Mouse (Mus musculus) cerebellum, adult 8-10 months (tissue): ENCODE data around the gene Sik3.
"Not testable (repeated sequence)": the region's sequence is repeated elsewhere in the genome, so short reads cannot be mapped to it uniquely, and the experiment has no call there.

ENCODE experiments used
- DNase-seq: peaks from one replicate; pipeline ENCODE4 v3.0.0; 2022

The Sik3 gene

DNA sequence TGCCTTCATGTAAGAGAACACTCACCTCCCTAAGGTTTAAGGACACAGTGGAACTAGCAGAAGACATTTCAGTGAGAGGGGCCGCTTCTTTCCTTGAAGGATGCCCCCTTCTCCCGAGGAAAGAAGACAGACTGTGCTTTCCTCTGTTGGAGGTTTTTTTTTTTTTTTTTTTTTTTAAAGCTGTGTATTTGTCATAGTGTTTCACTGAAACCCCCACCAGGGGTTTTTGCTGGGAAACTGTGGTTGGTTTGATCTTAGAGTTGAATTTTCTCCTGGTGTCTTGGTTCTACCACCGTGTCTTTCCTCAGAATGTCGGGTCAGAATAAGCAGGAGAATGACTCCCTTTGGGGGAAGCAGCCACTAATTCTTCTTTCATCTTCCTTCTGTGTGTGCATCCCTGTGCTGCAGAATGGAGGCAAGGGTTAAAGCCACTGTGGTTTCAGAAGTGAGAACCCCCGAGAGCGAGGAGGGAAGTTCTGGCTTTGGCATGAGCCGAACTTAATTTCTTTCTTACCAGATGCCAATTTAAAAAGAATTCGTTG, 106.3 kb downstream of the Sik3 start:
- DNase-seq: no peak

DNA sequence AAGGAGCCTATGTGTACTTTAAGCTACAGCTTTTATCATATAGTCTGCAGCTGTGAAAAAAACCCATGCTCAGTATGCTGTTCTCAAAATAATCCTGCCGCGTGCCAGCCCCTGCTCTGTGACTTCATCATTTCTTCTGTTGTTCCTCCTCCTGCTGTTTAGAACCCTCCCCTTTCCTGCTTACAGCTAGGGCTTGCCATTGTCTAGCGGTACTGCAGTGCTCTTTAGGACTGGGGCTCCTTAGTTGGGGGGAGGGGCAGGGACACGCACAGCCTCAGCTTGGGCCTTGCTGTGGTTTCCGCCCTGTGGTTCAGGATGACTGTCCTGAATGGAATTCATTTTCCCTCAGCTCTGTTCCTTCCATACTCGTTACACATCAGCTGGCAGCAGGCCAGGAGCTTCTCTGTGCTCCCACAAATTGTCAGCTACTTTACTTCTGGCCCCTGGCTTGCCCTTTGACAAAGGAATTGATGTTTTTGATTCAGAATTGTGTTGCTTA, 107.4 kb downstream of the Sik3 start:
- DNase-seq: peak; percentile 56

DNA sequence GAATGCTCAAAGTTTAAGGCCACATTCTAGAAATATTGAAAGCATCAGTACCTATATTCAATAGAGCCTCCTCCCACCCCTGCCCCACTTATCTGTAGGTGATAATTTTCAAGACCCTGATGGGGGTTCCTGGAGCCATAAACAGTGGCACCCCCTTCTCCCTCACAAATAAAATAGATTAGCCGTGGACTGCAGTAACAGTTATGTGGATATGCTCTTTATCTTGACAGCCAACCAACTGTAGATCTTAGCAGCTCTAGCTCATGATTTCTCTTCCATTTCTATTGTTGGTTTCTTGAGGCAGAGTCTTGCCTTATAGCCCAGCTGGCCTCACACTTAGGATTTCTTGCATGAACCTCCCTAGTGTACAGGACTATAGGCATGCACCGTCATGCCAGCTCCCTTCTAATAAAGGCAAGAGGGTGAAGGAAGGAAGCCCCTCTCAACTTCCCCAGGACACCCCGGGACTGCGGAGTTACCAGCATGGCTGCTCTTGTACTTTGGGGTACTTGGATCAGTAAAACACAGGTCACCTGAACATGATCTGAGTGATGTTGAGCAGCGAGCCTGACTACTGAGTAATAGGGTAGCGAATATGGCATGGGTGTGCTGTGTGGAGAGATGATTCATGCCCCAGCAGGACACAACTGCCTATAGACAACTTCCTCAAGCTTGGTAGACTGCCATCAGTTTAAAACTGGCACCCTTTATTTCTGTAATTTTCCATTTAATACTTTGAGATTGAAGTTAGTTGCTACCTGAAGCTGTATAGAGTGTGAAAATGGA, 108.0 kb downstream of the Sik3 start:
- no peak for DNase-seq

DNA sequence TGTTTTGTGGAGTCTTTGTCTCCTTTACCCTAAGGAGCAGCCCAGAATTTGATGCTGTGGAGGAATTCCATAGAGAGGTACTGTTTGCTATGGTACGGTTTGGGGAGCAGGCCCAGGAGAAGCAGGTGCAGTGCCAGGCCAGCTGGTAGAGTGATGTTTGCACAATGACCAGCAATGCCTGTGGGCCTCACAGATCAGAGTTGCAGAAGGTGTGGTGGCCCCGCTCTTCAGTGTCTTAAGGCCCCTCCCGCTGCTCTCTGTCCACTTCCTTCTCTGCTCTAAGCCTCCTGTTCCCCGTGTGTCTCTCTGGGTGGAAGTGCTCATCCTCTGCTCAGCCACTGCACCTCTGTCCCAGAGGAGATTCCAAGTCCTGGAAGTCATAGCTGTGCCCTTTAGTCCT, 108.9 kb downstream of the Sik3 start:
- DNase-seq: no peak

DNA sequence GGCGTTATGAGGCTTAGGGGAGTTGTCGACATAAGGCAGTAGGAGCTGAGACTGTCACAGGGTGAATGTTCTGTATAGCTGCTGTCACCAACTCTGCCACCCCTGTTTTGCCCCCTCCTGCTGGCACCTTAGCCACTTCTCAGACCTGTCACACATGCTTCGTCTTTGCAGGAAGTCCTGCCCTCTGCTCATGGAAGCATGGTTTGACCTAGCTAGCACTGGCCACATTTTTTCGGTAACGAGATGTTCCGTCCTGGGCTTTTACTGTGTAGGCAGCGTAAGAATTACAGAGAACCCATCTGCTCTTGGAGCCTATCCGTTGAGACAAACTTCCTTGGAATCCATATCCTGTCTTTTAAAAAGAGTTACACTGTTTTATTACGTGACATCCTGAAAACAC, 110.1 kb downstream of the Sik3 start:
- no peak for DNase-seq

DNA sequence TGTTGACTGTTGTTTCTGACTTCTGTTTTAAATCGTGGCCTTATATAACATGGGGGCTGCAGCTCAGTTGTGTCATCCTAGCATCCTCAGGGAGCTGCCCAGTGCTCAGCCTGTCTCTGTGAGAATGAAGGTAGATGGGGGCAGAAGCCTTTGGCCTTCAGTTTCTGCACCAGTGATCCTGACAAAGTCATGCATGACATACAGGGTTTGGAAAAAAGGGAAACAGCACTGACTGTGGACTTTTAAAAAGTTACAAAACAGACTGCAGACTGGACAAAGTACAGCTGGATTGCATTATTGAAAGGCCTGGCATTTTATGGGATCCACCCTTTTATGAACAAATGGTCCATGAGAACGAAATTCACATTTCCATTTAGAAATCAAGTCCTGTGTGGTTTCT, 113.7 kb downstream of the Sik3 start:
- no peak for DNase-seq

DNA sequence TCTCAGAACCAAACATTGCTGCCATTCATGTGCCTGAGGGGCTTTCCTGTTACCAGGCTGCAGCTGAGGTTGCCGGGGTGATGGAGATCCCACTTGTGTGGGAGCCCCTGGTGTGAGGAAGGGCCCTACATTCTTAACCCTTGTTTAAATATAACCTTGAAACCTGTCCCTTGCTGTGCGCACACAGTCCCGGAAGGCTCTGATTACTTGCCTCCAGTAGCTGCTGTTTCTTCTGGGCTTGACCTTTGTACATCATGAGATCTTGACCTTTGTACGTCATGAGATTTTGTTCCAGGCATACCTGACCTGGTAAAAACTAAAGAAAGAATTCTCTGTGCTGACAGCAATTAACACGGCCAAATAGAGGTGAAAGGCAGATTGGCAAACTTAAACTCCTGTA, 114.7 kb downstream of the Sik3 start:
- DNase-seq: no peak

DNA sequence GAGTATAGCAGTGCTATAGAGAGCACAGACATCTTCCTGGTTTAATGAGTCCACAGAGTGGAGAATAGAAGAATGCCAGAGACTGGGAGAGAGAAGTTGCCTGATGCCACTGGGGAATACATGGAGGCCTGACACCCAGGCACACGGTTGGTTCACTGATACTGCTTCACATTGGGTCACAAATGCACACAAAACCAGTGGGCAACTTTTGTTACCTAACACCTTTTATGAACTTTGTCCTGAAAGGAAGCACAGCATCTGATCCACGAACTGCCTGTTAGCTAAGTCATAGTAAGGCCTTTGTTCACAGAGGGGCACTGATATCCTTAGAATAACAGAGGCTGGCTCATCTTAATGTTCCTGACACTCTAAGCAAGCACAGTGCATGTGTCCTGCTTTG, 116.6 kb downstream of the Sik3 start:
- DNase-seq: no peak

DNA sequence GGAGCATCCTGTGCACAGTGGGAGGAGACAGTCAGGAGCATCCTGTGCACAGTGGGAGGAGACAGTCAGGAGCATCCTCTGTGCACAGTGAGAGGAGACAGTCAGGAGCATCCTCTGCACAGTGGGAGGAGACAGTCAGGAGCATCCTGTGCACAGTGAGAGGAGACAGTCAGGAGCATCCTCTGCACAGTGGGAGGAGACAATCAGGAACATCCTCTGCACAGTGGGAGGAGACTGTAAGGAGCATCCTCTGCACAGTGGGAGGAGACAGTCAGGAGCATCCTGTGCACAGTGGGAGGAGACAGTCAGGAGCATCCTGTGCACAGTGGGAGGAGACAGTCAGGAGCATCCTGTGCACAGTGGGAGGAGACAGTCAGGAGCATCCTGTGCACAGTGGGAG, 120.2 kb downstream of the Sik3 start:
- DNase-seq: not testable (repeated sequence)

DNA sequence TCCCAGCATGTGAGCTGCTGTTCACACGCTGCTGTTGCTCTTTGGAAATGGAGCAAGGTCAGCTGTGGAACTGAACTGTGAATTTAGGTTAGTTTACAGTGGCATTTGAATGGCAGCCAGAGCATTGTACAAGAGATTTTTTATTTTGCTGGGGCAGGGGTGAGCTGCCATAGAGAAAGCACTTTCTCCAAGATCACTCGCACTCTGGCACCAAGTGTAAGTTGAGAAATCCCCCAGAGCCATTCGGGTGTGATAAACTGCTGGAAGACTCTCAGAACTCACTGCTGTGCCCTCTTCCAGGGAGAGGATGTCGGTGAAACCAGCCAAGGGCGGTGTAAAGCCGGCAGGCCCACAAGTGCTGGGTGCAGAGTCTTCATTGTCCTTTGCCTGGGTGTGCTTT, 126.2 kb downstream of the Sik3 start:
- no peak for DNase-seq

DNA sequence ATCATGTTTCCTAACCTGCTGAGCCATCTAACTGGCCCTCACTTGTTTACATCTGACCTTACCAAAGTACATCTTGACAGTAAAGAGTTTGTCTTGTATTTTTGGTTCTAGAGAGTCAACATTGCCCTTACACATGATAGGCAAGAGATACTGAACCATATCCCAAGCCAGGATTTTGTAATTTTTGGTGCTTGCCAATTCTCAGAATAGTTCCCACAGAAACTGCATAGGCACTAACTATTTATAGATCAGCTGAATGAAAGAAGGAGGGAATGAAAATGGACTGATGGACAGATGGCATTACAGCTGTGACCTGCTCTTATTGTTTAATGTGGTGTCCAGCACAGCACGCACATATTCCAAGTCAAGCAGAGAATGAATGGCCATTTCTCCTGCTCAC, 128.2 kb downstream of the Sik3 start:
- no peak for DNase-seq

DNA sequence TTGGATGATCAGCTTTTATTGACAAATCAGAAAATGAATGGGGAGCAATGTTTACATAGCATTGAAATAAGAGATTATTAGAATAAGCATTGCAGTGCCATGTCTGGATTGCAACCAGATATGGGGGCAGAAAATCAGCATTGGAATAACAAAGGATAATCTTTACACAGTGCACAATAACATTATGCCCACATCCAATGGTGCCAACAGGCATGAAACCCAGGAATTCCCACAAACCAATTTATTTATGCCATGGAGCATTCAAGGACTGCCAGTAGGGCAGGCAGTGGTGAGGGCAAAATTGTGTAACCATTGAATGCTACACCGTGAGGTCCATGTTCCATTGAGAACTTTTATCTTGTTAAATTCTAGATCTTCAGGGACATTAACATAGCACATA, 129.4 kb downstream of the Sik3 start:
- no peak for DNase-seq

DNA sequence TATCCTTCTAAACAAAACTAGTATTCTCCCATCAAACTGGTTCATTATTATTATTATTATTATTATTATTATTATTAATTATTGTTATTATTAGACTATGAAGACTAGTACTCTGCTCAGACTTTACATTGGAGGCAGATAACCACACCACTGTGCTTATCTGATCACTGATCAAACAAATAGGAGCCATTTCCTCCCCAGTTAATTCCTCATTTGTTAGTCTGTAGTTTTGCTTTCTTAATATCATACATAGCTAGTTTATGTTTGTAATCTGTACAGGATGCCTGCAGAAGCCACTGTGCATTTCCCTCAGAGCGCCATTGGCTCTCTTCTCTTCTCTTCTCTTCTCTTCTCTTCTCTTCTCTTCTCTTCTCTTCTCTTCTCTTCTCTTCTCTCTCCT, 129.9 kb downstream of the Sik3 start:
- no peak for DNase-seq

DNA sequence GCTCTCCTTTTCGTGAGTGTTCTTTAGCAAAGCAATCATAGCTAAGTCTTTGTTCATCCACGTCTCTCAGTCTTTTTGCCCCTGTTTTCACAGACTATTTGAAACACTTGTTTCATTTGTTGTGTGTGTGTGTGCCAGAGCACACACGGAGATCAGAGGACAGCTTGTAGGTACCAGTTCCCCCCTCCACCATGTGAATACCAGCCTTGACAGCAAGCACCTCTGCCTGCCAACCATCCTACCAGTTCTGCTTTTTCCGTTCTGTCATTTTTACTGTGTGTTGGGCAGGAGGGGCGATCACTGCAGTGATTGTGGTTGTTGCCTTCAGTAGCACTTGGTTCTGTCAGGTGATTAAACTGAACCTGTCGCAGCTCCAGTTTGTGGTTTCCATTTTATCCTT, 132.4 kb downstream of the Sik3 start:
- DNase-seq: no peak

DNA sequence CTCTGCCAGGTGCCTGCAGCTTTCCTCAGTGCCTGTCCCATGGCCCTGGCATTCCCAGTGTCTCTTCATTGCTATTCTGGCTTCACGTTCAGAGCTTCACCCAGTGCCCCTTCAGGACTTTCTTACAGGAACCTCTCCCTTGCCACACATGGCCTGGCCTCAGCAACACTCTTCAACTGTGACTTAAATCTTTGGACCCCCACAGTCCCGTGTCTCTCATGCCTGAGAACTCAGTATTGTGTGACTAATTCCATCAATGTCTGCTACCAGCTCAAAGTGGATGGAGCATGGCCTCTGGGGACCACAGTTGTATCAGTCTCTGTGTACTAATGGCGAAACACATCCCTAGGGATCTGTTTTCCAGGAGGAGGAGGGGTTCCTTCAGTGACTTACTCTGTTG, 133.8 kb downstream of the Sik3 start:
- no peak for DNase-seq

DNA sequence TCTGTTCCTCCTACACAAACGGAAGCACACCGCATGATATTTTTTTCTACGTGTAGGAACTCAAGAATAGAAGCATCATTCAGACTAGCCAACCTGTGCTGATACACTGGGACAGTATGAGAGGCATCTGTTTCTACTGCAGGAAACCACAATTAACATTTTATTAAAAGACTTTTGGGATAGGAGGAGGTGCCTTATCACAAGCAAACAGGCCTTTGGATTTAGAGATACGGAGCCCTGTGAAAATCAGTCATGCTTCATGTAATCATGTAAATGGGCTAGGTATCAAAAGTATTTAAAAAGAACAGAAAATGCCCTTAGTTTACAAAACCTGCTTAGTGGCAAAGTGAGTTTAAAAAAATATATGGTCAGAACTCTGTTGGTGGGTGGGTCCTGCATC, 136.1 kb downstream of the Sik3 start:
- no peak for DNase-seq

DNA sequence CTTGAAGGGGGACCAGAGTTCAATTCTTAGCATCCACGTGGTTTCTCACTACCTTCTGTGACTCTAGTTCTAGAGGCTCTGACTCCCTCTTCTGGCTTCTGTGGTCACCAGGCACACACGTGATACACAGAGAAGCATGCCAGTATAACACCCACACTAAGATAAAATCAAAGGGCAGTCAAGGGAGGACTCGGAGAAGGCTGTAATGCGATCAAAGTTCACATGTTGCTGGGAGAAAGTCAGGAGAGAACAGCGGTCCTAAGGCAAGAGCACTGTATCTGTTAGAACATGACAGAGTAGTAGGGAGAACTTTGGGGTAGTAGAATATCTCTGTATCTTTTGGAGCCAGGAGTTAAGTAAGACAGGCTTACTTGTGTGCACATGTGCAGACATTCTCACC, 136.8 kb downstream of the Sik3 start:
- DNase-seq: no peak

DNA sequence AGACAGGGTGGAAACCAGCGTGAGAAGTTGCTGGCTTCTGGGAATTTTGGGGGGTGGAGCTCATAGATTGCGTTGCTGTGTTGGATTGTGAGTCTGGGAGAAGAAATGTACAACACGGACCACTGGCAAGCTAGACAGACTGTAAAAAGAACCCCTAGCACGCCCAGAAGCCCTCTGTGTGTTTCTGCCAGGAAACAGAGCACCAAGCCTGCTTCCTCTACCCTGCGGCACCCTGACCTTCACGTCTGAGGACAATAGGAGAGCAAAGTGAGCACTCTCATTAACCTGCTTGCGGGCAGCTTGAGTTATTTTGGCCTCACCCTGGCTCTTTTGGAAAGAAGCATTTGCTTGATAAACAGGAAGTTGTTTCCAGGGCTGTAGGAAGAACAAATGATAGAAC, 137.5 kb downstream of the Sik3 start:
- DNase-seq: no peak

DNA sequence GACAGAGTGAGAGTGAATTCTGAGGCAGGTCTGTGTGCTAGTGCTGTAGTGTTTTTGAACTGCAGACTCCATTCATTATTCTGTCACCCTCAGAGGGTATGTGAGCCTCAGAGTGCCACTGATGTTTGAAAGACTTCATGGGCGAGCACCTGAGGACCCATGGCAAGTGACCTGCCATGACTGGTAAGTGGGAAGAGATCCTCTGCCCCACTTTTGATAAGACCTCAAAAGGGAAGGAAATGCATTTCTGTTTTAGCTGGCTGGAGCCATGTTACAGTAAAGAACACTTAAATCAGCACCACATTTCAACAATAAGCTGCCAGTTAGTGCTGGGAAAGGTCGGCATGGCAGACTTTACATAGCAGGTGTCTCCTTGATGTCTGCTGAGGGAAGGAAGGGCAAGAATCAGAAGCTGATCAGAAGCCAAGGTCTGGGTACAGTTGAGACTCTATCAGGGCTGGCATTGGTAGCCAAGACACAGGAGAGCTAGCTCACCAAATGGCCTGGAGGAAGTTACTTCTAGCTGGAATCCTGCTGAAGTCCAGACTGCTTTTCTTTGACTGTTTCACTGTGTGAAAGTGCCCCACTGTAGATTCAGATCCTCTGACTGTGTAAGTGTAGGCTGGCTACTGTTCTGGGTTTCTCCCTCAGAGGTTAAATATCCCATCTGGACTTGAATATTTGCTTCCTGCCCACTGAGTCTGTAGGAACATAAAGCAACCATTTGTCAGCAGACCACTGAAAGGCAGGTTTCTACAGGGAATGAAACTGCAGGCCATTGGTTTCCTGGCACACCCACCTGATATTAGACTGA, 138.5 kb downstream of the Sik3 start:
- no peak for DNase-seq

DNA sequence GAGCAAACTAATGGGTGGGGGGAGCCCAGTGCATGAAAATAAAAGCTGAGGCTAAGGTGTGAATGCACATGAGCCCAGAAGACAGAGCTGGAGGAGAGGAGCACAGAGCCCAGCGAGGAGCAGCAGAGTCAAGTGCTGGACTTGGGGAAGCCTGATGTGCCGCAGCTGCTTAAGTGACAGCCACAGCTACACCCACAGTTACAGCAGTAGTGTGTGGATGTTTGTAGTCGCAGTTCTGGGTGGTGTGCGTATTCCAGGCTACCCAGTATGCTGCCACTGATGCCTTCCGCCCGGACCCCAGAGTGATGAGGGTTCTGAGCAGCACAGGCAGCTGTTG, 139.1 kb downstream of the Sik3 start:
- no peak for DNase-seq

DNA sequence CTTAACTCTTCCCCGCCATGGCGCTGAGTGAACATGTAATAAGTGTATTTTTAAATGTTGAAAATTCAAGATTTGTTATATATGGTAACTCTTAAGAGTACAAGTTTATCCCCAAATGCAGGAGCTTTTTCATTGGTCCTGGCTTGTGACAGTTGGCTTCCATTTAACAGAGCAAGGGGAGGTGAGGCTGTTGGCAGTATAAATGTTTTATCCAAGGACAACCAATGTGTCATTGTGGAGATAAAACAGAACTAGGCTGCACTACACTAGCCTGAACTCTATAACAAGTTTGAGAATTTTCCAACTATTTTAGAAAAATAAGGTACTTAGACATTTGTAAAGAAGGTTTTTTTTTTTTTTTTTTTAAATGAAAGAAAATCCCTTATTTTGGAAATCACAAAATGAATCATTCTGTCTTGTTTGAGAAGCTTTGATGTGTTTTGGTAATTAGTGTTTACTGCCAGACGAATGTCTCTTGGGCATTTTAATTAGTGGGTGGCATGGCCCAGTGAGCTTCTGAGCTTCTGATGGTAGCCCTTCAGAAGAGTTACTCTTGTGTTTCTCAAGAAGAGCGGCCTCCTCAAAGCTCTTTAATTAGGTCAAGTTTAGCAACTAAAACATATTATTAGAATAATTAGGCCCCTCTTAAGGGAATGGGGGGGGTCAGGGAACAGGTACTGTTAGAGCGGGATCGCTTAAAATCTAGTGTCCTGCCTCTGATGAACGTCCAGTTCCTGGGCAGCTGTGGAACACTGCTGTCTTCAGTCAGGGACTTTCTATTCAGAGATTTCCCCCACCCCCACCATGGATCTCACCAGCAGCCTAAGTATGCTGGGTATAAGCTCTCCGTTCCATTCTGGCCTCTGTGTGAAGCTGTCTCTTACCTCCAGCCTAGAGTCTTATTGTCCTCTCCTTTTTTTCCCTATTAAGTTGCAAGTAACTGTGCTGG, 139.7 kb downstream of the Sik3 start:
- no peak for DNase-seq

DNA sequence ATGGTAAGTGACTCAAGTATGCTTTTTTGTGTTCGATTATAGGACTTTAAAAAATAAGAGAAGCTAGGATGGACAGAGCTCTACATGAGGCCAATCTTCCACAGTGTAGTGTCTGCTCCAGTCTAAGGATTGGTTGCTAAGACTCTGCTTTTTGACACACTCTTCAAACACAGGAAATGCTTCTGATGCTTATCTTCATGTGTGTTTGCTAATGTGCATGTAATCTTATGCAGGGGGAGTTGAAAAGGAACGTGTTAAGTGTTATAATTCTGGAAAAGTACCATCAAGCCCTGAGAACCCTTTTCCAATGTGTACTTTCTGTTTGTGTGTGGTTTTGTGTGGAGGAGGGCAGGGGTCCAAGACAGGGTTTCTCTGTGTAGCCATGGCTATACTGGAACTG, 141.8 kb downstream of the Sik3 start:
- no peak for DNase-seq

DNA sequence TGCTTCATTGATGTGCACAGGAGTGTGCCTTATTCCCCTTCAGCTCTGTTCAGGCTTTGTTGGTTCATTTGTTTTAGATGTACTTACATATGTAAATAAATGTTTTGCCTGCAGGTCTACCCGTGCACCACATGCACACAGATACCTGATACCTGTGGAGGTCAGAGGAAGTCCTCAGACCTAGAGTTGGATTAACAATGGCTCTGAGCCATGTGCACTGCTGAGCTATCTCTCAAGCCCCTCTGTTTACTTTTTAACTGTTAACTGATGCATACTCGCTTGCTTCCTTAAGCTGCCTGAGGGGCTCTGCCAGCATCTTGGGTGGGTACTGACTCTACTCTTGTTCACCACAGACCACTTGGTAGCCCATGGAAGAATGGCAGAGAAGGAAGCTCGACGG, 142.4 kb downstream of the Sik3 start:
- DNase-seq: no peak
